Mouse (Mus musculus) limb, embryonic 13.5 days (tissue): ENCODE measurements at regions not wholly inside any gene's neighbourhood (a gene's known extent, or its start where the extent isn't known, plus 50 kb on each side); places are given as distances from the start of the nearest gene placed in this dataset.

Experiments
- ATAC-seq: fragments of 200-750 bp; cut with Nextera tagmentation; 2 replicates; pipeline ENCODE4 v1.8.0; 2017; ENCODE audit warnings: low read depth, moderate number of reproducible peaks, moderate TSS enrichment; ENCODE audit not compliant: low FRiP score
- H3K27ac ChIP-seq: fragments of 300-500 bp; sonication (generic); 2 replicates; pipeline ENCODE4 v1.5.1; 2015; ENCODE audit warnings: inconsistent platforms, mild to moderate bottlenecking, moderate library complexity
- H3K27me3 ChIP-seq: fragments of 300-500 bp; sonication (generic); 2 replicates; pipeline ENCODE4 v1.6.1; 2015; ENCODE audit warnings: mild to moderate bottlenecking, inconsistent platforms
- H3K36me3 ChIP-seq: fragments of 300-500 bp; sonication (generic); 2 replicates; pipeline ENCODE4 v1.6.1; 2015; ENCODE audit warnings: inconsistent platforms, mild to moderate bottlenecking, moderate library complexity
- H3K4me1 ChIP-seq: fragments of 300-500 bp; sonication (generic); 2 replicates; pipeline ENCODE4 v1.6.1; 2015; ENCODE audit warnings: inconsistent platforms
- H3K4me2 ChIP-seq: fragments of 300-500 bp; sonication (generic); replicated peaks from 2 replicates; pipeline ENCODE4 v1.6.1; 2015; ENCODE audit warnings: inconsistent platforms, mild to moderate bottlenecking, moderate library complexity
- H3K4me3 ChIP-seq: fragments of 300-500 bp; sonication (generic); 2 replicates; pipeline ENCODE4 v1.5.1; 2015; ENCODE audit warnings: moderate library complexity, mild to moderate bottlenecking, inconsistent platforms
- H3K9ac ChIP-seq: fragments of 300-500 bp; sonication (generic); 2 replicates; pipeline ENCODE4 v1.6.1; 2015; ENCODE audit warnings: mild to moderate bottlenecking, inconsistent platforms
- H3K9me3 ChIP-seq: fragments of 300-500 bp; sonication (generic); 2 replicates; pipeline ENCODE4 v1.6.1; 2016; ENCODE audit warnings: inconsistent platforms
- WGBS: fragments of 180-500 bp; shearing (Covaris S2); methylation state at CpG from one replicate; pipeline ENCODE4 v1.1.7; 2015; 5-methylcytosine and 5-hydroxymethylcytosine counted together

- WGBS: 94% methylated on average over 2 of the region's 2 CpGs
- Histone ChIP-seq H3K9me3 (peaks cover 4% of the 10 kb centered on the region; the same call in 1 of the 2 replicates), H3K27me3 (no peaks in the 10 kb centered on the region), H3K4me1 (peaks cover 7% of the 10 kb centered on the region), H3K27ac (no peak overlapping the region), H3K4me2 (no peak overlapping the region), H3K36me3 (no peaks in the 10 kb centered on the region), H3K9ac (no peak overlapping the region), H3K4me3 (no peak overlapping the region)
- no peak for ATAC-seq
Observed at GRCm38 (mm10) chr2:173397846-173398331, 121.6 kb upstream of the Pmepa1 start.

DNA sequence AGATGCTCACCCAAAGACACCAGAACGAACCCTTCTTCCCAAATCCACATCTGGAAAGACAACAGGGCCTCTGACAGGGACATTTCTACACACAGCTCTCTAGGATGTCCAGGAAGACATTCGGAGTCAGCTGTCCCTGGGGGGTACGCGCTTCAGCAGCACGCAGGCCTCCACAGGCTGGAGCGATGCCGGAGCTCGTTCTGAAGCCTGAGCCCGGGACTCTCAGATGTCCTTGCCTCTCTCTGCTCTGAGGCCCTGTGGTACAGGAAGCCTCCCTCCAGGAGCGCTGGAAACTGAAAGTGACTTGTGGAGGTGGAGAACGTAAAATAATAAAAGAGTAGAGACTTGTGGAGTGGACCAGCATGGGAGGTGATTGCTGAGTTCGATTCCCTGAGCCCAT, 116.8 kb upstream of the 1700021F07Rik start:
- H3K36me3 ChIP-seq: no peaks in the 10 kb centered on the region
- H3K27ac ChIP-seq: peak overlapping the region; percentile 15; the same call in 1 of the 2 replicates
- 53% methylated on average over 12 of the region's 12 CpGs for WGBS
- ATAC-seq: no peak
- no peak overlapping the region for H3K9ac ChIP-seq
- H3K4me1 ChIP-seq: peaks cover 37% of the 10 kb centered on the region
- H3K27me3 ChIP-seq: no peaks in the 10 kb centered on the region
- no peak overlapping the region for H3K4me2 ChIP-seq
- H3K4me3 ChIP-seq: no peak overlapping the region
- no peaks in the 10 kb centered on the region for H3K9me3 ChIP-seq

GRCm38 (mm10) chr2:173406344-173407094, 115.9 kb upstream of the 1700021F07Rik start:
- Histone ChIP-seq H3K9ac (no peak overlapping the region), H3K4me2 (peak overlapping the region; percentile 28)

GRCm38 (mm10) chr2:173407133-173407532, 115.3 kb upstream of the 1700021F07Rik start:
- ATAC-seq: peak; percentile 74
- Histone ChIP-seq H3K27ac (peak overlapping the region; percentile 65), H3K9me3 (no peaks in the 10 kb centered on the region), H3K9ac (no peak overlapping the region), H3K4me2 (peak overlapping the region; percentile 28; the same call in 1 of the 2 replicates), H3K4me3 (no peak overlapping the region), H3K27me3 (no peaks in the 10 kb centered on the region), H3K4me1 (peaks cover 37% of the 10 kb centered on the region), H3K36me3 (no peaks in the 10 kb centered on the region)
- 34% methylated on average over 3 of the region's 3 CpGs for WGBS

More at GRCm38 (mm10) chr2:173406344-173407094, 115.9 kb upstream of the 1700021F07Rik start:
- no peaks in the 10 kb centered on the region for H3K9me3 ChIP-seq
- no peaks in the 10 kb centered on the region for H3K27me3 ChIP-seq
- peak; percentile 73 for ATAC-seq
- WGBS: 10% methylated on average over 13 of the region's 13 CpGs
- no peak overlapping the region for H3K4me3 ChIP-seq
- peak overlapping the region; percentile 65 for H3K27ac ChIP-seq
- peaks cover 37% of the 10 kb centered on the region for H3K4me1 ChIP-seq
- no peaks in the 10 kb centered on the region for H3K36me3 ChIP-seq

DNA sequence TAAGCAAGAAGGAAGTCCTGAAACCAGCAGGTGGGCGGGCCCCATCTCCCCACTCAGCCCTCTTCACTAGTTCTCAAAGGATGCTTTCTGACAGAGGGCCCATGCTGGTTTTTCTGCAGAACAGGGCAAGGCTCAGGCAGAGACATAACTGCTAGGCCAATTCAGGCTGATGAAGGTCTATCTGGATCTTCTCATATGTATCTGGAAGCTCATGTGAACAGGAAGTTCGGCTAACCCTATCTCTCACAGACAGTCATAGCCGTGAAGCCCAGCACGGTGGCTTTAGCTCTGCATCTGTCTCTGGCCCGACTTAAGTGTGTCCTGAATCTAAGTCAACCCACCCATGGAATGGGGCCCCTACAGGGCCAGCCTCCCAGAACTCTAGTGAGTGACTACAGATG, 113.7 kb upstream of the 1700021F07Rik start:
- WGBS: 84% methylated on average over 5 of the region's 5 CpGs
- Histone ChIP-seq H3K9ac (no peak overlapping the region), H3K4me3 (no peak overlapping the region), H3K4me2 (no peak overlapping the region), H3K27me3 (no peaks in the 10 kb centered on the region), H3K36me3 (no peaks in the 10 kb centered on the region), H3K4me1 (peaks cover 44% of the 10 kb centered on the region), H3K27ac (no peak overlapping the region), H3K9me3 (no peaks in the 10 kb centered on the region)
- ATAC-seq: no peak

DNA sequence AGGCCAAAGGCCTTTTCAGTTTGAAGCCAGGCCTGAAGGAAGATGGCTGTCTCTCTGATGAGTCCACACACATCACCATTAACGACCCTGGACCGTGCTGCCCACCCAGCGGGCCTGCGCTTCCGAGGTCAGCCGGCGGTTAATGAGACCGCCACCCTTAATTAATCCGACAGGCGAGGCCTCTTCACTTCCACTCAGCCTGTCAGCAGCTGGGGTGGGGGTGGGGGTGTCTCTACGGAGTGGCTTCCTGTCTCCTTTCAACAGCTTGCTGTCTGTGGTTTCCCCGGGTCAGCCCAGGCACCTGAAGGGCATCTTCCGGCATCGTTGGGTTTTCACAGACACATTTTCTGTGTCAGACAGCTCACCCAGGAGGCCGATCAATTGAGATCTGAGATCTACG, 113.0 kb upstream of the 1700021F07Rik start:
- H3K4me1 ChIP-seq: peaks cover 51% of the 10 kb centered on the region
- H3K27me3 ChIP-seq: no peaks in the 10 kb centered on the region
- WGBS: 28% methylated on average over 16 of the region's 16 CpGs
- no peaks in the 10 kb centered on the region for H3K36me3 ChIP-seq
- no peak overlapping the region for H3K27ac ChIP-seq
- H3K9ac ChIP-seq: no peak overlapping the region
- no peaks in the 10 kb centered on the region for H3K9me3 ChIP-seq
- ATAC-seq: no peak
- no peak overlapping the region for H3K4me3 ChIP-seq
- H3K4me2 ChIP-seq: no peak overlapping the region

- WGBS: 61% methylated on average over 18 of the region's 18 CpGs
- H3K27me3 ChIP-seq: no peaks in the 10 kb centered on the region
- H3K9ac ChIP-seq: no peak overlapping the region; the same call in 1 of the 2 replicates
- peaks cover 2% of the 10 kb centered on the region; the same call in 1 of the 2 replicates for H3K9me3 ChIP-seq
- ATAC-seq: peak; percentile 46
- H3K27ac ChIP-seq: peak overlapping the region; percentile 58; the same call in 1 of the 2 replicates
- H3K4me3 ChIP-seq: no peak overlapping the region
- peaks cover 22% of the 10 kb centered on the region for H3K4me1 ChIP-seq
- no peak overlapping the region for H3K4me2 ChIP-seq
- no peaks in the 10 kb centered on the region for H3K36me3 ChIP-seq
Observed at GRCm38 (mm10) chr2:173413906-173414656, 108.3 kb upstream of the 1700021F07Rik start.

DNA sequence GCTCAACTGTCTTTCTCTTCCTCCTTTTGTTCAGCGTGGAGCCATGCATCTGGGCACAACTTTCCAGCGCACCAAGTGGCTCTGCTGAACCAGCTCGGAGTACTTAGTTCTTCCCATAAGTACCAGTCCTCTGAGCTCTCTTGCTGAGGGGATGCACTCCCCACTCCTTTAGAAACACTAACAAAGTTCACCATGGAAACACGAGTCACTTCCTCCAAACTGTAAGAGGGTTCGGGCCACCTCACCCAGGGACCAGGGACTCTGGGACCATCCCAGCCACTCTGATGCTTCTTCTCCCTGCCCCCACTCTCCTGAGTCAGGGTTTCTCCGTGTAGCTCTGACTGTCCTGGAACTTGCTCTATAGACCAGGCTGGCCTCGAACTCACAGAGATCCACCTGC, 107.0 kb upstream of the 1700021F07Rik start:
- H3K9me3 ChIP-seq: peaks cover 2% of the 10 kb centered on the region; the same call in 1 of the 2 replicates
- ATAC-seq: no peak
- no peak overlapping the region for H3K4me2 ChIP-seq
- H3K36me3 ChIP-seq: no peaks in the 10 kb centered on the region
- no peak overlapping the region for H3K27ac ChIP-seq
- peaks cover 22% of the 10 kb centered on the region for H3K4me1 ChIP-seq
- no peaks in the 10 kb centered on the region for H3K27me3 ChIP-seq
- H3K4me3 ChIP-seq: no peak overlapping the region
- H3K9ac ChIP-seq: no peak overlapping the region
- 79% methylated on average over 7 of the region's 7 CpGs for WGBS

DNA sequence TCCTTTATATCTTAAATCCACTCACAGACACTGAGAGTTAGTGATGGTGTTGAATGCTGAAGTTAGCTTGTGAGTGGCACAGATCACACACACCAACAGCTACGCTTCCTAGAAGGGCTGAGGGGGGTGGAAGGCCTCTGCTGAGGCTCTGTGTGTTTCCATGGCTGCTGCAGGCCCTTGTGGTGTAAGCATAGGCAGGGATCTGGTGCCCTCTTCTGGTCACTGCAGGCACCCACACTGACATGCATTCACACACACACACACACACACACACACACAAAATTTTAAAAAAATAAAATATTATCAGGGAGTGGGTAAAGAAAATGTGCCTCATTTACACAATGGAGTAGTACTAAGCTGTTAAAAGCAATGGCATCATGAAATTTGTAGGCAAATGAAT, 105.5 kb upstream of the 1700021F07Rik start:
- Histone ChIP-seq H3K4me1 (peaks cover 24% of the 10 kb centered on the region), H3K4me3 (no peak overlapping the region), H3K9ac (no peak overlapping the region), H3K9me3 (peaks cover 2% of the 10 kb centered on the region; the same call in 1 of the 2 replicates), H3K36me3 (no peaks in the 10 kb centered on the region), H3K4me2 (no peak overlapping the region), H3K27ac (no peak overlapping the region), H3K27me3 (no peaks in the 10 kb centered on the region)
- 76% methylated on average over 1 of the region's 1 CpGs for WGBS
- 0 out of 2 replicates have a peak, but pooled peaks have one; percentile 26 for ATAC-seq

- no peak for ATAC-seq
- H3K4me1 ChIP-seq: peaks cover 15% of the 10 kb centered on the region
- H3K27me3 ChIP-seq: no peaks in the 10 kb centered on the region
- WGBS: 89% methylated on average over 7 of the region's 7 CpGs
- H3K27ac ChIP-seq: no peak overlapping the region
- H3K4me2 ChIP-seq: no peak overlapping the region
- H3K9me3 ChIP-seq: peaks cover 2% of the 10 kb centered on the region; the same call in 1 of the 2 replicates
- H3K9ac ChIP-seq: no peak overlapping the region
- H3K4me3 ChIP-seq: no peak overlapping the region
- no peaks in the 10 kb centered on the region for H3K36me3 ChIP-seq
Observed at GRCm38 (mm10) chr2:173418951-173419350, 103.4 kb upstream of the 1700021F07Rik start.

DNA sequence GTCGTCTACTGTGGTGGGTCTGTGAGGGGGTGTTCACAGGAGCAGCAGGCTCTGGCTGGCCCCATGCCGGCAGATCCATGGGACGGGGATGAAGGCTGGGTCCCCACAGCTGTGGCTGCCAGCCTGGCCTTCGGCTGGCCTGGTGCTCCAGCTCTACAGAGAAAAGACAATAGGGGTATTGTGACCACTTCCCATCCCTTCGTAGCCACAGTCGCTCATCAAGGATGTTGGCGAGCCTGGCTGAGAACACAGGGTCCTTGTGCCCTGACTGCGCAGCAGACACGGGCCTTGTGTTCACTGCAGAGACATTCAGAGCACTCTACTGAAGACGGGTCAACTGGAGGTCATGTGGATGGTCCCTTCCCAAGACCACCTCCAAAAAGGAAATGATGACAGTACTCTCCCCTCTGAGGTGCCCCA, 102.4 kb upstream of the 1700021F07Rik start:
- WGBS: 74% methylated on average over 10 of the region's 10 CpGs
- Histone ChIP-seq H3K27ac (no peak overlapping the region; the same call in 1 of the 2 replicates), H3K27me3 (no peaks in the 10 kb centered on the region), H3K4me1 (peaks cover 9% of the 10 kb centered on the region), H3K4me3 (no peak overlapping the region), H3K36me3 (no peaks in the 10 kb centered on the region), H3K9me3 (peaks cover 2% of the 10 kb centered on the region; the same call in 1 of the 2 replicates), H3K9ac (no peak overlapping the region), H3K4me2 (no peak overlapping the region)
- ATAC-seq: no peak; the same call in 1 of the 2 replicates

DNA sequence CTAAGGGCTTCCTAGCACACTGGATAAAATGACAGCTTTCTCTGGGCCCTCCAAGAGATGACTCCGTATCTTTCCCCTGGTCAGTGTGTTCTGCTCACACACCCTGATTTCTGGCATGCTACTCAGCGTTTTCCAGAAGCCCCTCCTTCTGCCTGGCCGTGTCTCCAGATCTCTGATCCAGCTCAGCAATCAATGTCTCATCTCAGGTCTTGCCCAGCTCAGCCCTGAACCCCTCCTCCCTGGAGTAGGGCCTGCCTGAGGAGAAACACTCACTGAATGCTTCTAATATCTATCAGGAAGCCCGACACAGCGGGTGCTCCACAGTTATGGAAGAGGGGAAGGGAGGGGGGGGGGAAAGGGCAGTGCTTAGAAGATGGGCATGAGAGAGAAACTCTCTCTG, 101.9 kb upstream of the 1700021F07Rik start:
- no peaks in the 10 kb centered on the region for H3K36me3 ChIP-seq
- H3K4me1 ChIP-seq: peaks cover 9% of the 10 kb centered on the region
- no peak for ATAC-seq
- H3K4me3 ChIP-seq: no peak overlapping the region
- H3K9ac ChIP-seq: no peak overlapping the region
- H3K9me3 ChIP-seq: peaks cover 2% of the 10 kb centered on the region; the same call in 1 of the 2 replicates
- H3K4me2 ChIP-seq: no peak overlapping the region
- WGBS: 68% methylated on average over 5 of the region's 5 CpGs
- H3K27ac ChIP-seq: no peak overlapping the region
- no peaks in the 10 kb centered on the region for H3K27me3 ChIP-seq
